15 mouse cellular contexts compared by ENCODE assay signal in the genomic region with DNA sequence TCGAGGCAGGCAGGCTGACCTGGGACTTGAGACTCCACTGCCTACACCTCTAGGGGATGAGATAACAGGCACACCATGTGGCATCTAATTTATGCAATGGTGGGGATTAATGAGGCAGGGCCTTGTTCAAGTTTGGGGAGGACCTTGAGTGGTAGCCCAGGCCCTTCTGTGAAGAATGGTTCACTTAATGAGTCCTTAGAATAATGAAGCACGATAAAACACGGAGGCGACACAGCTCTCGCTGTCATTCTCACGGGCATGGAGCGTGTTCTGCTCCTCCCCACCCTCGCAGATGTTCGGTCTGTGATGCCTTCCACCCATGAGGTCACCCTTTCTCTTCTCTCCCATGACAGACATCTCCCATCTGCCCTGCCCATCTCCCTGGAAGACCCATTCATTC.
"Had no signal": no experiment of that assay in that cellular context is flagged by ENCODE, and none has a peak within 500 bp of the region (broad histone marks: within the 10 kb centered on the region; RNA-seq: fewer than 3 reads in every experiment).

No protein-coding gene starts in this region.

- H3K4me3 ChIP-seq: left cerebral cortex, adult 2 months; liver, embryonic 13.5 days; stomach, embryonic 15.5 days had no signal

- DNase-seq: kidney, adult 8-10 months; kidney, postnatal 25 days; layer of hippocampus, postnatal 36 days; liver, embryonic 13.5 days; lung, adult 2 months; lung, postnatal 14 days; lung, postnatal 4 days; midbrain, embryonic 14.5 days; right cerebral cortex, postnatal 25 days; spleen, adult 18-20 months; thymus, postnatal 25 days had no signal

- H3K27ac ChIP-seq: left cerebral cortex, adult 2 months; liver, embryonic 13.5 days; stomach, embryonic 15.5 days had no signal

- H3K9ac ChIP-seq: liver, embryonic 13.5 days; stomach, embryonic 15.5 days had no signal

- H3K9me3 ChIP-seq: liver, embryonic 13.5 days; stomach, embryonic 15.5 days had no signal

- H3K27me3 ChIP-seq: liver, embryonic 13.5 days; stomach, embryonic 15.5 days had no signal

- H3K4me2 ChIP-seq: liver, embryonic 13.5 days; midbrain, embryonic 11.5 days; stomach, embryonic 15.5 days had no signal

- H3K4me1 ChIP-seq: liver, embryonic 13.5 days; stomach, embryonic 15.5 days had no signal

- H3K36me3 ChIP-seq: liver, embryonic 13.5 days; stomach, embryonic 15.5 days had no signal

- ATAC-seq: intestine, embryonic 16.5 days had no signal
